Mouse (Mus musculus): ENCODE measurements around the gene Luzp2. TPM values are rescaled to one million over a fixed set of nuclear protein-coding genes. Genes with fewer than 3 reads are reported as not detected.
A peak's percentile ranks its signal among the peaks of the same experiment; 100 is the strongest.

The Luzp2 gene
- polyA plus RNA-seq (2015; fragmentation: Nextera tagmentation; extraction: Ambion mirVana), result 0.05 and 0.08 TPM in 2 replicates

DNA sequence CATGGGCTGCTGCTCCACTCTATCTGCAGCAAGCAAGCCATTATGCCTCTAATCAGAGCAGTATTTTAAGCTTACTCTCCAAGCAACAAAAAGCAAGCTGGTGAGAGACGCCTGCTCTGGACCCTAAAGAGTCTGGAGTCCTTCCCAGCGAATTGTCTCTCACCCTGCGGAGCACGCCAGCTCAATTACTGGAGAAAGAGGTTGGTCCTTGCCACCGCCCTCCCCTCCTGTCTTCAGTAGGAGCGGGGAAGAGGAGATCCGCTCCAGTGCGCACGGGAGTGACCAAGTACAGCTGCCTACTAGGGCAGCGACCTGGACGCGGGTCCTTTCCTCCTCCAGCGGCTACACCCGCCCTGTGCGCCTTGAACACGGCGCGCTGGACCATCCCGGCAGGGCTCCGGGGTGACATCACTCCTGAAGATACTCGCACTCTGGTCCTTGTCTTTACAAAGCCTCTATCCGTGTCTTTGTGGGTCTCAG is at the start of gene Luzp2:
Luzp2 (plus strand) TSS at position 127 of the 480 bp plus-strand sequence.
- no peak within 1 kb of the TSS for H3K27ac ChIP-seq
- DNase-seq (no peak), ATAC-seq (ENCODE audit: low read depth) (no peak)
- no peaks in the 10 kb centered on the region for H3K36me3 ChIP-seq
- H3K9me3 ChIP-seq (replicated peaks), result no peaks in the 10 kb centered on the region
- H3K4me3 ChIP-seq (replicated peaks), result no peak within 1 kb of the TSS
- H3K4me1 ChIP-seq (replicated peaks), result no peaks in the 10 kb centered on the region
- H3K9ac ChIP-seq, result no peak within 1 kb of the TSS
- WGBS (ENCODE audit: insufficient replicate concordance), result 3% methylated on average over 22 of the region's 22 CpGs
- H3K4me2 ChIP-seq, result 0 out of 2 replicates have a peak within 1 kb of the TSS, but pooled peaks have one; percentile 19
- H3K27me3 ChIP-seq, result peaks cover 10% of the 10 kb centered on the region; the same call in 1 of the 2 replicates

DNA sequence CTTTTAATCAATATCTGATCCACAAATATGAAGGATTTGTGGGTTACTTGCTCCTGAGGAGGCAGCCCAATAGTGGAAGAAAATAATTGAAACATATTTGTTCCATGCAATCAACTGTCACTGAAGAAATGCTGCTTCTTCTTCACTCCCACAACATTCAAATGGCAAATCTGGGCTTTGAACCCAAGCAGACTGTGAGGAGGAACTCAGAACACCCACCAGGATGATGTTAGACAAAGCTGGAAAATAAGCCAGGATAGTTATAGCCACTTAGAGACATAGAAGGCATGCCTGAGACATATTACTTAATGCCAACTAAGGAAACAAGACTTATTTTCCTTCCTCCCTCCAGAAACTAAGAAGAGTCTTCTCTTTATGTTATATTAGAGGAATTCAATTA is 47.8 kb upstream of the Luzp2 start:
- Histone ChIP-seq H3K4me1 (replicated peaks) (no peaks in the 10 kb centered on the region), H3K4me3 (replicated peaks) (no peak overlapping the region), H3K4me2 (no peak overlapping the region), H3K36me3 (no peaks in the 10 kb centered on the region), H3K27ac (no peak overlapping the region), H3K9me3 (replicated peaks) (no peaks in the 10 kb centered on the region), H3K27me3 (no peaks in the 10 kb centered on the region), H3K9ac (no peak overlapping the region)
- DNase-seq, result no peak
- ATAC-seq (ENCODE audit: low read depth), result no peak

DNA sequence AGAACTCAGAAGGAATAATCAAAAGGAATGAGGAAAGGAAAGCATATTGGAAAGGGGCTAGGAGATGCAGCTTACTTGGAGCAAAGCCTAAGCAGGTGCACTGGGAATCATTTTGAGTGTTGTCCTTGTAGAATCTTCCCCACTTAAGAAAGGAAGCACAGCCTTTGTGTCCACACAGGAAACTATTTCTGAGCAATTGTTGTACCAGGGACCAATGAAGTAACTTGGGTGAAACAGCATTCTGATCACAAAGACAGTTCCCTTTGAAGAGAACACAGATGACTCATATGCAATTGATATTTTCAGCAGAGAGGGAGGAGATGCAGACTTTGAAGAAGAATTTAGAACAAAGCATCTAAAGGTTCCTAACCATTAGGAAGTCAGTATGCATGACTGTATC is 16.7 kb upstream of the Luzp2 start:
- H3K4me2 ChIP-seq, result no peak overlapping the region
- H3K36me3 ChIP-seq, result no peaks in the 10 kb centered on the region
- H3K4me3 ChIP-seq (replicated peaks), result no peak overlapping the region
- H3K9ac ChIP-seq, result no peak overlapping the region
- no peak for ATAC-seq (ENCODE audit: low read depth)
- DNase-seq, result no peak
- H3K27me3 ChIP-seq, result no peaks in the 10 kb centered on the region
- H3K27ac ChIP-seq, result no peak overlapping the region
- no peaks in the 10 kb centered on the region for H3K4me1 ChIP-seq (replicated peaks)
- no peaks in the 10 kb centered on the region for H3K9me3 ChIP-seq (replicated peaks)

- H3K4me3 ChIP-seq (replicated peaks), result no peak overlapping the region
- no peaks in the 10 kb centered on the region for H3K27me3 ChIP-seq
- no peak overlapping the region for H3K9ac ChIP-seq
- H3K4me1 ChIP-seq (replicated peaks), result no peaks in the 10 kb centered on the region
- 69% methylated on average over 3 of the region's 3 CpGs for WGBS (ENCODE audit: insufficient replicate concordance)
- H3K4me2 ChIP-seq, result no peak overlapping the region
- DNase-seq (no peak), ATAC-seq (ENCODE audit: low read depth) (no peak)
- H3K9me3 ChIP-seq (replicated peaks), result no peaks in the 10 kb centered on the region
- no peaks in the 10 kb centered on the region for H3K36me3 ChIP-seq
- no peak overlapping the region for H3K27ac ChIP-seq
These were observed 6.5 kb upstream of the Luzp2 start for GRCm38 (mm10) chr7:54828751-54829150.

DNA sequence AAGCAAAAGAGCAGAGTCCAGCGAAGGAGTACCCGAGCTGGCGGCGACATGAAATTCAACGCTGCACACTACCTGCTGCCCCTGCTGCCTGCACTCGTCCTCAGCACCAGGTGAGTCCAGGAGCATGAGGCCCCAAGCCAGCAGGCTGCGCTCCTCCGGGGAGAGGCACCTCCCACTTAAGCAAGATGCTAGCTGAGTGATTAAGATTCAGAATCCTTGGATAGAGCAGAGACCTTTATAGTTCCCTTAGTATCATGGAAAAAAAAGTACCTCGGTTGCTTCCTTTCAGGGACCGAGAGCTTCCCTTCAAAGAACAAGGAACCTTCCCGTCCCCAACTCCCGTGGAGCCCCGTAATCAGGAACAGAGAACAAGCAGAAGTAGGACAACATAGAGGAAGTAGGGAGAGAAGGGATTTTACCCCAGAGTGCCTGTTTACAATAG is 634 bp downstream of the Luzp2 start:
- Histone ChIP-seq H3K36me3 (no peaks in the 10 kb centered on the region), H3K4me2 (0 out of 2 replicates have a peak overlapping the region, but pooled peaks have one; percentile 19), H3K27ac (no peak overlapping the region), H3K4me1 (replicated peaks) (no peaks in the 10 kb centered on the region), H3K4me3 (replicated peaks) (no peak overlapping the region), H3K27me3 (peaks cover 10% of the 10 kb centered on the region; the same call in 1 of the 2 replicates), H3K9ac (no peak overlapping the region), H3K9me3 (replicated peaks) (no peaks in the 10 kb centered on the region)
- DNase-seq, result no peak
- ATAC-seq (ENCODE audit: low read depth), result no peak
- WGBS (ENCODE audit: insufficient replicate concordance), result 5% methylated on average over 13 of the region's 13 CpGs

- Histone ChIP-seq H3K27ac (no peak overlapping the region), H3K9ac (no peak overlapping the region), H3K4me1 (replicated peaks) (no peaks in the 10 kb centered on the region), H3K4me3 (replicated peaks) (no peak overlapping the region), H3K27me3 (peaks cover 10% of the 10 kb centered on the region; the same call in 1 of the 2 replicates), H3K36me3 (no peaks in the 10 kb centered on the region), H3K9me3 (replicated peaks) (no peaks in the 10 kb centered on the region), H3K4me2 (no peak overlapping the region)
- DNase-seq (no peak), ATAC-seq (ENCODE audit: low read depth) (no peak)
- 61% methylated on average over 5 of the region's 5 CpGs for WGBS (ENCODE audit: insufficient replicate concordance)
These were observed 1.1 kb downstream of the Luzp2 start for GRCm38 (mm10) chr7:54836437-54836836.

DNA sequence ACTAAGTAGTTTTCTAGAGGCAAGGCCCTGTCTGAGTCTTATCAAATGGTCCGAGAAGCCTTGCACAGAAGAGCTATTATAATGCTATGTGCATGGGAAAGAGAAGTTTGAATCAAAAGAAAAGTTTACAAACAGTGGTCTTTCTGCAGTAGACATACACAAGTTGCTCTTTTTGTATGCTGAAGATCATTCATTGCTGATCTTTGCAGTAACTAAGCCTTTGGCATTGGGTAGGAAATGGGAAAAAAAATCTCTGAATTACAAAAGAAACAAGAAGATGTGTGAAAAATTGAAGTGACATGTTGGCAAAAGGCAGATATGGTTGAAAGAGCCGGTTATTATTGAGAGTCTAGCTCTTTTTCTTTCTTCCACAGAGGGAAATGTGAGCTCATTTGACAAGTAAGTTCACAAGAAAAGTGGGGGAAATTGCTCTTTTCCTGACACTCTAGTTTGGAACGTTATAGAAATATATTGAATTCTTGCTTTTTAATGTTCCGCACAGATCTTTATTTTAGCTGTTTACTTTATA is 7.6 kb downstream of the Luzp2 start:
- 59% methylated on average over 4 of the region's 4 CpGs for WGBS (ENCODE audit: insufficient replicate concordance)
- H3K9ac ChIP-seq, result no peak overlapping the region
- no peak overlapping the region for H3K4me2 ChIP-seq
- H3K27me3 ChIP-seq, result no peaks in the 10 kb centered on the region
- no peak overlapping the region for H3K27ac ChIP-seq
- ATAC-seq (ENCODE audit: low read depth), result no peak
- H3K4me1 ChIP-seq (replicated peaks), result no peaks in the 10 kb centered on the region
- H3K9me3 ChIP-seq (replicated peaks), result no peaks in the 10 kb centered on the region
- no peak for DNase-seq
- H3K36me3 ChIP-seq, result no peaks in the 10 kb centered on the region
- no peak overlapping the region for H3K4me3 ChIP-seq (replicated peaks)

DNA sequence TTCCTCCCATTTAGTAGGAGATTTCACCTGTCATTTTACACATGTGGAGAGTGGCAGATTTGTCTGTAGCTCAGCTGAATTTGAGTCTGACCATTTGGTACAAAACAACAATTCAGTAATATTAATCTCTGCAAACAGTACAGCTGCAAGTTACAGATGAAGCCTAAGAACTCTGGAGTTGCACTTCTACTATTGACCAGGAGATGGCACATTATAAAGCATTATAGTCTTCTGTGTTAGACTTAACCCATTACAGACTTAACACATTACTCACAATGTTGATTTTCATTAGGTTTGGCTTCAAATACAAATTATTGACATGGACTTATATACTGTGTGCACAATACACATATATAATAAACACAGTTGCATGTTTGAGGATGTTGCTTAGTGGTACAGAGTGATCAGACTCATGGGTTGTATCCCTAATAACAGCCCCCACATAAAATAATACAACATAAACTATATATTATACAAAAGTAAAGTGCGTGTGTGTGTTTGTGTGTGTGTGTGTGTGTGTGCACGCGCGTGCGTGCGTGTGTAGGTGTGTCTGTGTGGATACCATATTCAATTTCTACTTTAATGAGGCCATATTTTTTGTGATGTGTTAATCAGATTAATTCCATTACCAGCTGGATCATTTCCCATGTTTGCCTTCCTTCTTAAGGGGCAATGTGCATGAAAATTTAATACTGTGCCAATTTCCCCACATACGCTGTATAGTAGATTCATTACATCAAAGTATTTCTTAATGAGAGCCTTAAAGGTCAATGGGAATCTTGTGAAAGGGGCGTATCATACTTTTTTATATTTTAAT is 10.8 kb downstream of the Luzp2 start:
- 75% methylated on average over 8 of the region's 8 CpGs for WGBS (ENCODE audit: insufficient replicate concordance)
- Histone ChIP-seq H3K36me3 (no peaks in the 10 kb centered on the region), H3K27ac (no peak overlapping the region), H3K4me2 (no peak overlapping the region), H3K4me3 (replicated peaks) (no peak overlapping the region), H3K27me3 (no peaks in the 10 kb centered on the region), H3K9ac (no peak overlapping the region), H3K4me1 (replicated peaks) (no peaks in the 10 kb centered on the region), H3K9me3 (replicated peaks) (no peaks in the 10 kb centered on the region)
- no peak for DNase-seq
- ATAC-seq (ENCODE audit: low read depth), result no peak

- H3K9me3 ChIP-seq (replicated peaks), result no peaks in the 10 kb centered on the region
- ATAC-seq (ENCODE audit: low read depth) (no peak), DNase-seq (no peak)
- no peak overlapping the region for H3K4me3 ChIP-seq (replicated peaks)
- no peaks in the 10 kb centered on the region for H3K36me3 ChIP-seq
- H3K27me3 ChIP-seq, result no peaks in the 10 kb centered on the region
- H3K9ac ChIP-seq, result no peak overlapping the region
- no peaks in the 10 kb centered on the region for H3K4me1 ChIP-seq (replicated peaks)
- H3K27ac ChIP-seq, result no peak overlapping the region
- 76% methylated on average over 2 of the region's 2 CpGs for WGBS (ENCODE audit: insufficient replicate concordance)
- H3K4me2 ChIP-seq, result no peak overlapping the region
These were observed 11.4 kb downstream of the Luzp2 start for GRCm38 (mm10) chr7:54846692-54847020.

GRCm38 (mm10) chr7:54852860-54853259 is 17.6 kb downstream of the Luzp2 start:
- Histone ChIP-seq H3K9me3 (replicated peaks) (no peaks in the 10 kb centered on the region), H3K4me2 (no peak overlapping the region), H3K27ac (no peak overlapping the region), H3K27me3 (no peaks in the 10 kb centered on the region), H3K4me3 (replicated peaks) (no peak overlapping the region), H3K36me3 (no peaks in the 10 kb centered on the region), H3K9ac (no peak overlapping the region), H3K4me1 (replicated peaks) (no peaks in the 10 kb centered on the region)
- 37% methylated on average over 1 of the region's 1 CpGs for WGBS (ENCODE audit: insufficient replicate concordance)
- ATAC-seq (ENCODE audit: low read depth) (no peak), DNase-seq (no peak)

GRCm38 (mm10) chr7:54861230-54861856 is 26.0 kb downstream of the Luzp2 start:
- ATAC-seq (ENCODE audit: low read depth), result no peak
- 68% methylated on average over 11 of the region's 11 CpGs for WGBS (ENCODE audit: insufficient replicate concordance)
- no peak for DNase-seq

More at GRCm38 (mm10) chr7:54861230-54861856, 26.0 kb downstream of the Luzp2 start:
- Histone ChIP-seq H3K36me3 (no peaks in the 10 kb centered on the region), H3K9ac (no peak overlapping the region), H3K4me1 (replicated peaks) (no peaks in the 10 kb centered on the region), H3K4me2 (no peak overlapping the region), H3K9me3 (replicated peaks) (no peaks in the 10 kb centered on the region), H3K4me3 (replicated peaks) (no peak overlapping the region), H3K27ac (no peak overlapping the region), H3K27me3 (no peaks in the 10 kb centered on the region)
